In genomic region chr7:49172926-49173325, GRCm38 (mm10) we compare ENCODE assay signal across 15 mouse cellular contexts.
DNase-seq lines count a peak whose midpoint lies in the region; ATAC-seq lines count a peak whose summit lies in the region.
"Had no signal": no experiment of that assay in that cellular context is flagged by ENCODE, and none has a peak within 500 bp of the region (broad histone marks: within the 10 kb centered on the region; RNA-seq: fewer than 3 reads in every experiment).

No protein-coding gene starts in this region.

- no peaks in the 10 kb centered on the region for H3K27me3 ChIP-seq in lung, embryonic 16.5 days (ENCODE audit: control insufficient read depth, insufficient read depth, low read depth, low read length)
- no peaks in the 10 kb centered on the region for H3K27me3 ChIP-seq in heart, embryonic 15.5 days
- H3K27me3 ChIP-seq: neural tube, embryonic 12.5 days had no signal

- 48% methylated on average over 3 of the region's 3 CpGs for WGBS in lung, embryonic 16.5 days
- 55% methylated on average over 3 of the region's 3 CpGs for WGBS in heart, embryonic 15.5 days

- H3K9me3 ChIP-seq in lung, embryonic 16.5 days (ENCODE audit: control insufficient read depth, low read length), result no peaks in the 10 kb centered on the region
- H3K9me3 ChIP-seq in heart, embryonic 15.5 days (replicated peaks), result no peaks in the 10 kb centered on the region
- H3K9me3 ChIP-seq: forebrain, embryonic 12.5 days; hindbrain, embryonic 10.5 days; neural tube, embryonic 12.5 days had no signal

- ATAC-seq in lung, embryonic 16.5 days (ENCODE audit: low read depth), result 0 out of 2 replicates have a peak, but pooled peaks have one; percentile 17
- no peak for ATAC-seq in heart, embryonic 15.5 days (replicated peaks; ENCODE audit: insufficient number of reproducible peaks, insufficient read depth, low FRiP score, low read depth)

- H3K4me2 ChIP-seq in lung, embryonic 16.5 days (ENCODE audit: low read depth, low read length), result no peak overlapping the region
- H3K4me2 ChIP-seq in heart, embryonic 15.5 days, result no peak overlapping the region
- H3K4me2 ChIP-seq: forebrain, embryonic 12.5 days; neural tube, embryonic 12.5 days had no signal

- no peak overlapping the region for H3K27ac ChIP-seq in lung, embryonic 16.5 days (ENCODE audit: low read length)
- peak overlapping the region; percentile 24; the same call in 1 of the 2 replicates for H3K27ac ChIP-seq in heart, embryonic 15.5 days
- H3K27ac ChIP-seq: forebrain, embryonic 12.5 days; hindbrain, embryonic 10.5 days; neural tube, embryonic 12.5 days had no signal

- H3K4me3 ChIP-seq in lung, embryonic 16.5 days (ENCODE audit: low read length), result no peak overlapping the region
- no peak overlapping the region for H3K4me3 ChIP-seq in heart, embryonic 15.5 days
- H3K4me3 ChIP-seq: forebrain, embryonic 12.5 days; hindbrain, embryonic 10.5 days; neural tube, embryonic 12.5 days had no signal

- intact Hi-C loops in heart, postnatal 25 days (cut with DNase I), result no loop called here

- H3K36me3 ChIP-seq in lung, embryonic 16.5 days (ENCODE audit: control insufficient read depth, insufficient read depth, low read length), result no peaks in the 10 kb centered on the region
- H3K36me3 ChIP-seq in heart, embryonic 15.5 days, result no peaks in the 10 kb centered on the region
- H3K36me3 ChIP-seq: forebrain, embryonic 12.5 days; hindbrain, embryonic 10.5 days; neural tube, embryonic 12.5 days had no signal

- no peak overlapping the region for H3K9ac ChIP-seq in lung, embryonic 16.5 days (ENCODE audit: low read length)
- no peak overlapping the region for H3K9ac ChIP-seq in heart, embryonic 15.5 days
- H3K9ac ChIP-seq: forebrain, embryonic 12.5 days; neural tube, embryonic 12.5 days had no signal

- DNase-seq in heart, adult 11 months, result peak; percentile 96
- DNase-seq in heart, postnatal 25 days (ENCODE audit: low spot score), result no peak
- DNase-seq in lung, postnatal 25 days (ENCODE audit: low spot score), result no peak
- DNase-seq in kidney, postnatal 36 days, result peak; percentile 36 to 41
- DNase-seq in gastrocnemius, postnatal 4 days (ENCODE audit: low spot score in 2 of 2), result no peak
- DNase-seq: B cell, adult 2 months; cerebellum, postnatal 10 days; gastrocnemius, postnatal 25 days; left cerebral cortex, postnatal 4 days; lung, postnatal 14 days had no signal

- H3K4me1 ChIP-seq in lung, embryonic 16.5 days (replicated peaks; ENCODE audit: control insufficient read depth, insufficient read depth, low read length), result peaks cover 5% of the 10 kb centered on the region
- peaks cover 33% of the 10 kb centered on the region for H3K4me1 ChIP-seq in heart, embryonic 15.5 days (replicated peaks)

Comparison
In these comparisons a context has a peak if more than half of its experiments do, and no peak if none do; other contexts are left out.
1. DNase-seq: peak in heart, adult 11 months (single experiment) and kidney, postnatal 36 days (2 of 2); none in heart, postnatal 25 days (single experiment), lung, postnatal 25 days (single experiment) and gastrocnemius, postnatal 4 days (0 of 2).